Mouse (Mus musculus) splenic B cell, adult 2 months (primary cell): ENCODE results near the gene Cep72.
"Not testable (repeated sequence)": the region's sequence is repeated elsewhere in the genome, so short reads cannot be mapped to it uniquely, and the experiment has no call there.

ENCODE experiments used
- DNase-seq: peaks from one replicate; pipeline ENCODE4 v3.0.0-alpha.2; 2011; ENCODE audit warnings: low read depth, low spot score
- H3K27me3 ChIP-seq: 2 replicates; pipeline ENCODE4 v1.6.1; 2012; ENCODE audit warnings: mild to moderate bottlenecking, low read length, moderate library complexity, mixed read lengths; ENCODE audit not compliant: control insufficient read depth, poor library complexity, insufficient read depth, severe bottlenecking
- H3K36me3 ChIP-seq: 2 replicates; pipeline ENCODE4 v1.6.1; 2012; ENCODE audit warnings: mild to moderate bottlenecking, low read length, moderate library complexity, mixed read lengths; ENCODE audit not compliant: control insufficient read depth, poor library complexity, insufficient read depth, severe bottlenecking

Gene Cep72

GRCm38 (mm10) chr13:74061613-74062377, at the start of gene Cep72:
TSS of gene Cep72 (minus strand) at chr13:74062299.
- no peaks in the 10 kb centered on the region for H3K36me3 ChIP-seq
- peak; percentile 91 for DNase-seq
- H3K27me3 ChIP-seq, result no peaks in the 10 kb centered on the region

GRCm38 (mm10) chr13:74107410-74107809, 45.3 kb upstream of the Cep72 start:
- no peaks in the 10 kb centered on the region for H3K27me3 ChIP-seq
- H3K36me3 ChIP-seq, result no peaks in the 10 kb centered on the region
- no peak for DNase-seq

GRCm38 (mm10) chr13:74104417-74104816, 42.3 kb upstream of the Cep72 start:
- no peaks in the 10 kb centered on the region for H3K27me3 ChIP-seq
- DNase-seq, result no peak

GRCm38 (mm10) chr13:74102831-74103582, 40.9 kb upstream of the Cep72 start:
- no peak for DNase-seq
- Histone ChIP-seq H3K27me3 (no peaks in the 10 kb centered on the region), H3K36me3 (no peaks in the 10 kb centered on the region)

More at GRCm38 (mm10) chr13:74104417-74104816, 42.3 kb upstream of the Cep72 start:
- H3K36me3 ChIP-seq, result no peaks in the 10 kb centered on the region

- no peak for DNase-seq
- Histone ChIP-seq H3K36me3 (no peaks in the 10 kb centered on the region), H3K27me3 (no peaks in the 10 kb centered on the region)
Observed at GRCm38 (mm10) chr13:74102108-74102830, 40.2 kb upstream of the Cep72 start.

DNA sequence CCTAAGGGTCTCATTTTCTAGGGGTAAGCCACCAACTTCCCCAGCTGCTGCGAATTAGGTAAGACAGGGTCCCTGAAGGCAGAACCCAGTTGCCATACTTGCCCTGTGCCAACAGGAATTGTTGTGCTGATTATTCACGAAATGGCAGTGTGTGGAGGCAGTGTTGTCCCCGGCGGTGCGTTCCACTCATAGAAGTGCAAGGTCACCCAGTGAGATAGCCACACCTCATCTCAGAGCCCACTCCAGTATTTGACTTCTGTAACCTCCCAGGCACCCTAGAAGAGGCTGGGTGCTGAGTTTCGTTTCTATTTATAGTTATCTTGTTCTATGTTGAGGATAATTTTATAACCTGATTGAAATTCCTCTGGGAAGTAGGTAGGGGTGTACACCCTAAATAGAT, 36.8 kb upstream of the Cep72 start:
- no peaks in the 10 kb centered on the region for H3K36me3 ChIP-seq
- no peak for DNase-seq
- no peaks in the 10 kb centered on the region for H3K27me3 ChIP-seq

- H3K36me3 ChIP-seq, result no peaks in the 10 kb centered on the region
- H3K27me3 ChIP-seq, result no peaks in the 10 kb centered on the region
- DNase-seq, result peak; percentile 62
Observed at GRCm38 (mm10) chr13:74096715-74097363, 34.7 kb upstream of the Cep72 start.

DNA sequence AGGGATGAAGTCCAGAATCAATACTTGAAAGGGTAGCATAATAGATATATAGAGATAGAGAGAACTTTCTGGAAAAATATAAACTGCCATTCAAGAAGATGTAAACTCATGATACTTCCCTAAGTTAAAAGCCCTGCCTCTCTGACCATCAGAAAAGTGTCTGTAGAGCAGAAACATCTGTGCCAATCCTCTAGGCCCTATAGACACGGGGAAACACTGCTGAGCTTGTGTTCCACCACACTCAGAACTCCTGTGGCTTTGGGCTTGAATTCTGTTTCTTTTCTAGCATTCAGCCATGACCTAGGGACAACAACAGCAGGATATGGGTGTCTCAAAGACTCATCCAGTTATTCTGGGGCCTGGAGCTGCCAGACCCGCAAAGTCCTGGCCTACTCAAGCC, 33.8 kb upstream of the Cep72 start:
- no peaks in the 10 kb centered on the region for H3K36me3 ChIP-seq
- DNase-seq, result no peak
- H3K27me3 ChIP-seq, result no peaks in the 10 kb centered on the region

DNA sequence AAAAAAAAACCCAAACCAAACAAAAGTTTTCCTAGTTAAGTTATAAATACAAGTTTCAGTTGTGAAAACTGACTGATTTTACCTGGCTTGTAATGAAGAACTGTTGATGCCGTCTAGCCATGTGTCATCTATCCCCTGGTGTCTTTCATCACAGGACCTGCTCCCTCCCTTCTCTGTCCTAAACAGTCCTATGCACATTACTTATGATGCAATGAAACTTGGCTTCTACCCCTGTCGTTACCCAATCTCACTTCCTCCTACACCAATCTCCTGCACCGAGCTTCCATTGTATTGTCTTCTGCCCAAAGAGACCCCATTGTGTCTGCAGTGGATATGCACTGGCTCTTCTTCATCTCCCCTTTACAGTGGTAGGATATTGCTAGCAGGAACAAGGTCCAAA, 28.2 kb upstream of the Cep72 start:
- no peaks in the 10 kb centered on the region for H3K36me3 ChIP-seq
- H3K27me3 ChIP-seq, result no peaks in the 10 kb centered on the region
- no peak for DNase-seq

GRCm38 (mm10) chr13:74073369-74073768, 11.3 kb upstream of the Cep72 start:
- Histone ChIP-seq H3K36me3 (no peaks in the 10 kb centered on the region), H3K27me3 (no peaks in the 10 kb centered on the region)
- no peak for DNase-seq

DNA sequence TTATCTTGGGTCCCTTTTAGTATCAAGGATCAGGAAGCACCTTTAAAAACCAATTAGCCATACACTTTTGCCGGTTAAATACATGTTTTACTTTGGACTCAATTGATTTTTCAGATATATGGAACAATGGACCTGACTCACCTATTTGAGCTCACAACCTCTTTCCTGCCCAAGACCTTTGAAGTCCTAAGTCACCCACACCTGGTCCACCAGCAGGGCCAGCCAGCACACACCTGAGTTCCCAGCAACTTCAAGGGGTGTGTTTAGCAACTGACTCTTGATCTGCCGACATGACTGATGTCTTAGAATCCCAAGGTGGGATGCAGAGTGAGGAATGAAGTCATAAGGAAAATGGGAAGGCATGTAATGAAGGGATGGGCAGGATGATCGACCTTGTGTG, 9.6 kb upstream of the Cep72 start:
- no peak for DNase-seq

GRCm38 (mm10) chr13:74071244-74071643, 9.1 kb upstream of the Cep72 start:
- not testable (repeated sequence) for H3K27me3 ChIP-seq, H3K36me3 ChIP-seq, DNase-seq

More for the DNA sequence above, 9.6 kb upstream of the Cep72 start:
- H3K27me3 ChIP-seq, result no peaks in the 10 kb centered on the region
- H3K36me3 ChIP-seq, result no peaks in the 10 kb centered on the region

DNA sequence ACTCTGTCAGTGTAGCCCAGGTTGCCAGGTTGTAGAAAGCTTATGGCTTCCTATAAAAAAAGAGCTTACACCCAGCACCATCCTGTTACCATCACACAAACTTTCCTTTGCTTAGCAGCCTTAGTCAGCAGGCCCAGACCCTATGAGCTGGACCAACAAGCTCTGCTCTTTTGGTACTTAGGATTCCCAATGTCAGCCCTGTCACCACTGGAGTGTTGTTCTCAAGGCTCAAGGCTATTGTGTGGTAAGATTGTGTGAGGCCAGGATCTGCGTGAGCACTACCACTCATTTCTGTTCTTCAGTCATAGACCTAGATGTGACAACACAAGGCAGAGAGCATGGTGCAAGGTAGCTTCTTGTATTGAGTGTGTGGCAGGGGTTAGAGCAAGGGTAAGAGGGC, 4.5 kb upstream of the Cep72 start:
- Histone ChIP-seq H3K27me3 (no peaks in the 10 kb centered on the region), H3K36me3 (no peaks in the 10 kb centered on the region)
- no peak for DNase-seq

DNA sequence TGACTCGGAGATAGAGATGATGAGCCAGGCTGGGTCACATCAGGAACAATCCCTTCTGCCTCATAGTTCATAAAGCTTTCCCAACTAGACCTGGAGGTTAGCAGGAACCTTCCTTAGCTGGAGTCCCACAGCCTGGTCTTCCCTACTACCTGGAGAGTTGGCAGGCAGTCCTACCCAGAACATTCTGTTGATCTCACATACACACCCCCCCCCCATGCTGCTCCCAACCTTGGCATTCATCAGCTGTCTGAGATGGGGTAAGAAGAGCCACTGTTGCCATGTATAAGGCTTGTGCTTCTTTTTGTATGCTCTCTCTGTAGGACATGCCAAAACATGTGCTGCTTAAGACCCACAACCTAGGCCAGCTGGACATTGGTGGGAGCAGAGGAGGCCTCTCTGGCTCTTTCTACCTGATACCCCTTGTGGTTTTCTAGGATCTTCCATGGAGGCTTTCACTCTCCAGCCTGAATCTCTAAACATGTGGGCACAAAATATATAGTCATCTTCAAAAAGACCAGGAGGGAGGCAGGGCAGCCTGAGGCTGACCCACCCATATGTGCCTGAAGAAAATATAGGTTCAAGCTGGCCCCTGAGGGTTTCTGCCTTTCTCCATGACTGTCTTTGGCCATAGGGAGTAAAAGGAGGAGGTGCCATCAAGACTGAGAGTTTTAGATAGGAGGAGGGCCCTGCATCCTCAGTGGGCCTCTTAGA, 1.4 kb upstream of the Cep72 start:
- no peak for DNase-seq
- no peaks in the 10 kb centered on the region for H3K36me3 ChIP-seq
- H3K27me3 ChIP-seq, result no peaks in the 10 kb centered on the region
